Mouse (Mus musculus): Measurements from ENCODE around the gene Fars2.

Fars2 gene

GRCm38 (mm10) chr13:36117143-36118014, at the start of gene Fars2, which contains the start of gene Lyrm4:
Gene Fars2 (plus strand): TSS chr13:36117412.
Gene Lyrm4 (minus strand): TSS chr13:36117526.
- no peaks in the 10 kb centered on the region for H3K36me3 ChIP-seq (ENCODE audit: control insufficient read depth, insufficient read depth, low read length, poor library complexity, severe bottlenecking)
- DNase-seq (ENCODE audit: low read depth, low spot score) = peak; percentile 96
- no peaks in the 10 kb centered on the region for H3K27me3 ChIP-seq (ENCODE audit: control insufficient read depth, insufficient read depth, low read length, poor library complexity, severe bottlenecking)

GRCm38 (mm10) chr13:36074484-36074883, 42.7 kb upstream of the Fars2 start:
- no peaks in the 10 kb centered on the region for H3K36me3 ChIP-seq (ENCODE audit: control insufficient read depth, insufficient read depth, low read length, poor library complexity, severe bottlenecking)

GRCm38 (mm10) chr13:36081591-36081990, 35.6 kb upstream of the Fars2 start:
- no peaks in the 10 kb centered on the region for H3K36me3 ChIP-seq (ENCODE audit: control insufficient read depth, insufficient read depth, low read length, poor library complexity, severe bottlenecking)
- DNase-seq (ENCODE audit: low read depth, low spot score) = no peak

More at GRCm38 (mm10) chr13:36074484-36074883, 42.7 kb upstream of the Fars2 start:
- no peaks in the 10 kb centered on the region for H3K27me3 ChIP-seq (ENCODE audit: control insufficient read depth, insufficient read depth, low read length, poor library complexity, severe bottlenecking)
- DNase-seq (ENCODE audit: low read depth, low spot score) = peak; percentile 5

GRCm38 (mm10) chr13:36084701-36085100, 32.5 kb upstream of the Fars2 start:
- DNase-seq (ENCODE audit: low read depth, low spot score) = no peak
- Histone ChIP-seq H3K36me3 (ENCODE audit: control insufficient read depth, insufficient read depth, low read length, poor library complexity, severe bottlenecking) (no peaks in the 10 kb centered on the region), H3K27me3 (ENCODE audit: control insufficient read depth, insufficient read depth, low read length, poor library complexity, severe bottlenecking) (no peaks in the 10 kb centered on the region)

More at GRCm38 (mm10) chr13:36081591-36081990, 35.6 kb upstream of the Fars2 start:
- H3K27me3 ChIP-seq (ENCODE audit: control insufficient read depth, insufficient read depth, low read length, poor library complexity, severe bottlenecking) = no peaks in the 10 kb centered on the region

- Histone ChIP-seq H3K36me3 (ENCODE audit: control insufficient read depth, insufficient read depth, low read length, poor library complexity, severe bottlenecking) (peaks cover 2% of the 10 kb centered on the region; the same call in 1 of the 2 replicates), H3K27me3 (ENCODE audit: control insufficient read depth, insufficient read depth, low read length, poor library complexity, severe bottlenecking) (no peaks in the 10 kb centered on the region)
- DNase-seq (ENCODE audit: low read depth, low spot score) = no peak
Measured at GRCm38 (mm10) chr13:36085971-36086370, 31.2 kb upstream of the Fars2 start.

- Histone ChIP-seq H3K36me3 (ENCODE audit: control insufficient read depth, insufficient read depth, low read length, poor library complexity, severe bottlenecking) (peaks cover 2% of the 10 kb centered on the region; the same call in 1 of the 2 replicates), H3K27me3 (ENCODE audit: control insufficient read depth, insufficient read depth, low read length, poor library complexity, severe bottlenecking) (no peaks in the 10 kb centered on the region)
- DNase-seq (ENCODE audit: low read depth, low spot score) = no peak
Measured at GRCm38 (mm10) chr13:36086608-36087391, 30.4 kb upstream of the Fars2 start.

- Histone ChIP-seq H3K27me3 (ENCODE audit: control insufficient read depth, insufficient read depth, low read length, poor library complexity, severe bottlenecking) (no peaks in the 10 kb centered on the region), H3K36me3 (ENCODE audit: control insufficient read depth, insufficient read depth, low read length, poor library complexity, severe bottlenecking) (peaks cover 2% of the 10 kb centered on the region; the same call in 1 of the 2 replicates)
- DNase-seq (ENCODE audit: low read depth, low spot score) = no peak
Measured at GRCm38 (mm10) chr13:36087427-36087826, 29.8 kb upstream of the Fars2 start.

- no peaks in the 10 kb centered on the region for H3K27me3 ChIP-seq (ENCODE audit: control insufficient read depth, insufficient read depth, low read length, poor library complexity, severe bottlenecking)
- peak; percentile 29 for DNase-seq (ENCODE audit: low read depth, low spot score)
- H3K36me3 ChIP-seq (ENCODE audit: control insufficient read depth, insufficient read depth, low read length, poor library complexity, severe bottlenecking) = peaks cover 2% of the 10 kb centered on the region; the same call in 1 of the 2 replicates
Measured at GRCm38 (mm10) chr13:36088168-36088567, 29.0 kb upstream of the Fars2 start.

- Histone ChIP-seq H3K27me3 (ENCODE audit: control insufficient read depth, insufficient read depth, low read length, poor library complexity, severe bottlenecking) (no peaks in the 10 kb centered on the region), H3K36me3 (ENCODE audit: control insufficient read depth, insufficient read depth, low read length, poor library complexity, severe bottlenecking) (no peaks in the 10 kb centered on the region)
- no peak for DNase-seq (ENCODE audit: low read depth, low spot score)
Measured at GRCm38 (mm10) chr13:36096684-36097383, 20.4 kb upstream of the Fars2 start.

GRCm38 (mm10) chr13:36105591-36105990, 11.6 kb upstream of the Fars2 start:
- H3K27me3 ChIP-seq (ENCODE audit: control insufficient read depth, insufficient read depth, low read length, poor library complexity, severe bottlenecking) = no peaks in the 10 kb centered on the region
- no peak for DNase-seq (ENCODE audit: low read depth, low spot score)
- H3K36me3 ChIP-seq (ENCODE audit: control insufficient read depth, insufficient read depth, low read length, poor library complexity, severe bottlenecking) = no peaks in the 10 kb centered on the region

- Histone ChIP-seq H3K27me3 (ENCODE audit: control insufficient read depth, insufficient read depth, low read length, poor library complexity, severe bottlenecking) (no peaks in the 10 kb centered on the region), H3K36me3 (ENCODE audit: control insufficient read depth, insufficient read depth, low read length, poor library complexity, severe bottlenecking) (no peaks in the 10 kb centered on the region)
- DNase-seq (ENCODE audit: low read depth, low spot score) = no peak
Measured at GRCm38 (mm10) chr13:36108528-36108927, 8.7 kb upstream of the Fars2 start.

GRCm38 (mm10) chr13:36111331-36111730, 5.9 kb upstream of the Fars2 start:
- no peak for DNase-seq (ENCODE audit: low read depth, low spot score)
- Histone ChIP-seq H3K36me3 (ENCODE audit: control insufficient read depth, insufficient read depth, low read length, poor library complexity, severe bottlenecking) (no peaks in the 10 kb centered on the region), H3K27me3 (ENCODE audit: control insufficient read depth, insufficient read depth, low read length, poor library complexity, severe bottlenecking) (no peaks in the 10 kb centered on the region)

- no peaks in the 10 kb centered on the region for H3K27me3 ChIP-seq (ENCODE audit: control insufficient read depth, insufficient read depth, low read length, poor library complexity, severe bottlenecking)
- DNase-seq (ENCODE audit: low read depth, low spot score) = no peak
- H3K36me3 ChIP-seq (ENCODE audit: control insufficient read depth, insufficient read depth, low read length, poor library complexity, severe bottlenecking) = no peaks in the 10 kb centered on the region
Measured at GRCm38 (mm10) chr13:36113181-36113580, 4.0 kb upstream of the Fars2 start.

GRCm38 (mm10) chr13:36116520-36117142, 581 bp upstream of the Fars2 start:
- peak; percentile 37 for DNase-seq (ENCODE audit: low read depth, low spot score)
- no peaks in the 10 kb centered on the region for H3K36me3 ChIP-seq (ENCODE audit: control insufficient read depth, insufficient read depth, low read length, poor library complexity, severe bottlenecking)
- no peaks in the 10 kb centered on the region for H3K27me3 ChIP-seq (ENCODE audit: control insufficient read depth, insufficient read depth, low read length, poor library complexity, severe bottlenecking)
